Mouse (Mus musculus) stomach, postnatal 0 days (tissue): ENCODE measurements at regions not wholly inside any gene's neighbourhood (a gene's known extent, or its start where the extent isn't known, plus 50 kb on each side); places are given as distances from the start of the nearest gene placed in this dataset.

Source experiments
- CTCF ChIP-seq: IDR thresholded peaks from 2 replicates; pipeline ENCODE4 v1.5.1; 2016; ENCODE audit warnings: antibody characterized with exemption, low read depth, mild to moderate bottlenecking, moderate library complexity
- EP300 ChIP-seq: optimal IDR thresholded peaks from 2 replicates; pipeline ENCODE3; 2016; ENCODE audit warnings: antibody characterized with exemption

DNA sequence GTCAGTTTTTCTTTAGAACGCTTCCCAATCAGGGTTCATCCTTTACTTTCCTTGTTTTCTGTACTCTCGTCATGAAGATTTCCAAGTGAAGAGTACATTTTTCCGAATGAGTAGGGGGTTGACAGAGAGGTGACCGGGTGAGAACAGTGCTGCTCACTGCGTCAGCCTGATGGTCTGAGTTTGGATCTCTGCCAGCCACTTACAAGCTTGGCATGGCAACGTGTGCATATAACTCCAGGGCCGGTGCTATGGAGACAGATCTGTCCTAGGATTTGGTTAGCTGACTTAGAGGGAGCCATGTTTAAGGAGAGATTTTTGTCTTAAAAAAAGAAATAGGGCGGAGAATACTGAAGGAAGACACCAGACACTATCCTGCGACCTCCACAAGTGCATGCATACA lies 92.8 kb downstream of the Atxn7l3b start:
- no peak for TF ChIP-seq EP300
- no peak for TF ChIP-seq CTCF
